Mouse (Mus musculus) brain, embryonic 14.5 days (tissue): Measurements from ENCODE around the gene Clec16a.

ENCODE experiments used
- CTCF ChIP-seq: fragments of 200-500 bp; IDR thresholded peaks from 2 replicates; pipeline ENCODE4 v1.5.1; 2012; ENCODE audit warnings: inconsistent platforms, mild to moderate bottlenecking, moderate library complexity, borderline replicate concordance; ENCODE audit not compliant: insufficient read depth, insufficient read length; ENCODE audit errors: extremely low read depth
- POLR2A ChIP-seq: fragments of 200-500 bp; IDR thresholded peaks from 2 replicates; pipeline ENCODE4 v1.6.1; 2012; ENCODE audit warnings: mild to moderate bottlenecking, inconsistent platforms, borderline replicate concordance; ENCODE audit not compliant: poor library complexity, insufficient read depth, insufficient read length, severe bottlenecking; ENCODE audit errors: extremely low read depth

DNA sequence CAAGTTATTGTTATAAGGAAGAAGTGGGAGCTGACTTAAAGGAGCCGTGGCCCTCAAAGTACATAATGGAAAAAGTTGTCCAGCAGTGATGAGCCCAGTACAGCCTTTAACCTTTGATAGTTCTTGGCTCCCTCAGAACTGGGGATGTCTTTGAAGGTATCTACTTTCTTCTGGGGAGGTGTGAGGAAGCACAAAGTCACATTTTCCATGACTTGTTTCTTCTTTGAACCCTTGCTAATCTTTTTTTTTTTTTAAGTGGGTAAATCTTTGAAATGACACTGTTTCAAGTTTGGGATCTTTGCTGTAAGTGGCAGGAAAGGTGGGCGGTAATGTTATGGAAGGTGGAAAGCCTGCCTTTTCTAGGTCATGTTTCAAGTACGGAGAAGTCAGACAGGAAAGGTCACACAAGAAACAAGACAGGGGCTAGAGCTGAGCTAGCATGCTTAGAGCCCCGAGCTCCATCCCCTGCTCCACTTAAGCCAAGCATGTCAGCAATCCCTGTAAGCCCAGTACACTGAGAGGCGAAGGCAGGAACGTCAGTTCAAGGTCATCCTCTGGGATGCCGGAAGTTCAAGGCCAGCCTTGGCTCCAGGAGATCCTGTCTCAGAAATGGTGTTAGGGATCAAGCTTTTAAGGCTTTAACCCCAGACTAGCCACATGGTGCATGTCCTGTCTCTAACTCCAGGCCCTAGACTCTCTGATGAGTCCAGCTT, 124.0 kb downstream of the Clec16a start:
- TF ChIP-seq CTCF (no peak), POLR2A (no peak)
